Mouse (Mus musculus) lung, adult 2 months (tissue): Measurements from ENCODE around the gene Alpk1. TPM values are rescaled to one million over a fixed set of nuclear protein-coding genes. Genes with fewer than 3 reads are reported as not detected.

Source experiments
- DNase-seq: peaks from one replicate; pipeline ENCODE4 v3.0.0; 2022
- H3K4me1 ChIP-seq: fragments of 200-500 bp; 2 replicates; pipeline ENCODE4 v1.6.1; 2011; ENCODE audit warnings: low read length; ENCODE audit not compliant: control insufficient read depth, insufficient read depth
- H3K4me3 ChIP-seq: fragments of 200-500 bp; replicated peaks from 2 replicates; pipeline ENCODE3; 2011; ENCODE audit warnings: low read depth, mild to moderate bottlenecking, control low read depth, low read length; ENCODE audit errors: extremely low read depth
- CTCF ChIP-seq: fragments of 200-500 bp; IDR thresholded peaks from 2 replicates; pipeline ENCODE4 v1.5.1; 2011; ENCODE audit warnings: mild to moderate bottlenecking, low read length, control low read depth; ENCODE audit not compliant: insufficient read depth
- POLR2A ChIP-seq: fragments of 200-500 bp; IDR thresholded peaks from 2 replicates; pipeline ENCODE4 v1.6.1; 2011; ENCODE audit warnings: low read depth, mild to moderate bottlenecking, control low read depth, low read length, borderline replicate concordance; ENCODE audit errors: extremely low read depth
- WGBS: fragments of 180-500 bp; shearing (Covaris S2); methylation state at CpG from one replicate; pipeline ENCODE4 v1.1.7; 2018; 5-methylcytosine and 5-hydroxymethylcytosine counted together
- polyA plus RNA-seq: library from polyadenylated mRNA; depleted of rRNA; stranded (reverse); fragments of >200 nt; gene quantifications from 2 replicates; pipeline ENCODE4 v1.2.3, GENCODE M21; 2012; rRNA removed

Alpk1 gene
- polyA plus RNA-seq, 1 experiment: 3.2 TPM

GRCm38 (mm10) chr3:127626524-127626923, 153.8 kb downstream of the Alpk1 start:
- 13% methylated on average over 3 of the region's 3 CpGs for WGBS
- TF ChIP-seq CTCF (no peak), POLR2A (no peak)
- H3K4me1 ChIP-seq: peaks cover 2% of the 10 kb centered on the region; the same call in 1 of the 2 replicates
- no peak for DNase-seq
- no peak overlapping the region for H3K4me3 ChIP-seq

- TF ChIP-seq CTCF (no peak), POLR2A (no peak)
- no peak for DNase-seq
- no peak overlapping the region for H3K4me3 ChIP-seq
- peaks cover 2% of the 10 kb centered on the region; the same call in 1 of the 2 replicates for H3K4me1 ChIP-seq
- 4% methylated on average over 28 of the region's 28 CpGs for WGBS
These were observed 154.5 kb downstream of the Alpk1 start for GRCm38 (mm10) chr3:127625701-127626399.

- TF ChIP-seq CTCF (peak; percentile 55), POLR2A (no peak)
- DNase-seq: peak; percentile 76
- WGBS: under 1% methylated on average over 36 of the region's 36 CpGs
- no peak overlapping the region for H3K4me3 ChIP-seq
- H3K4me1 ChIP-seq: peaks cover 2% of the 10 kb centered on the region; the same call in 1 of the 2 replicates
These were observed 155.0 kb downstream of the Alpk1 start for GRCm38 (mm10) chr3:127625296-127625695.

Other genes with a start within 250 kb of the Alpk1 start
- gene Larp7, start 227.2 kb downstream of the Alpk1 start, polyA plus RNA-seq: 0.93 and 2.1 TPM in 2 replicates
- 0.27 and 0.58 TPM in 2 replicates for gene Zgrf1, start 227.0 kb downstream of the Alpk1 start, polyA plus RNA-seq
- not detected in 2 replicates for gene Neurog2, start 147.4 kb downstream of the Alpk1 start, polyA plus RNA-seq
- 3.2 and 3.5 TPM in 2 replicates for gene Tifa, start 9.3 kb upstream of the Alpk1 start, polyA plus RNA-seq
- 19.2 and 20.6 TPM in 2 replicates for gene Ap1ar, start 57.0 kb upstream of the Alpk1 start, polyA plus RNA-seq
- 4.2 and 4.3 TPM in 2 replicates for gene Fam241a, start 115.8 kb upstream of the Alpk1 start, polyA plus RNA-seq